Mouse (Mus musculus) cerebellum, adult (tissue): ENCODE results near the gene Timm8a1.

Experiments used
- ATAC-seq: cut with Nextera tagmentation; 2 replicates; pipeline ENCODE4 v1.9.2; 2017; ENCODE audit warnings: mild to moderate bottlenecking, moderate library complexity, mixed read lengths; ENCODE audit not compliant: insufficient number of reproducible peaks, low FRiP score, low TSS enrichment

Timm8a1 gene

GRCm38 (mm10) chrX:134541145-134541954, at the start of gene Timm8a1:
Timm8a1 (minus strand) TSS chrX:134541865.
- ATAC-seq: peak; percentile 86

DNA sequence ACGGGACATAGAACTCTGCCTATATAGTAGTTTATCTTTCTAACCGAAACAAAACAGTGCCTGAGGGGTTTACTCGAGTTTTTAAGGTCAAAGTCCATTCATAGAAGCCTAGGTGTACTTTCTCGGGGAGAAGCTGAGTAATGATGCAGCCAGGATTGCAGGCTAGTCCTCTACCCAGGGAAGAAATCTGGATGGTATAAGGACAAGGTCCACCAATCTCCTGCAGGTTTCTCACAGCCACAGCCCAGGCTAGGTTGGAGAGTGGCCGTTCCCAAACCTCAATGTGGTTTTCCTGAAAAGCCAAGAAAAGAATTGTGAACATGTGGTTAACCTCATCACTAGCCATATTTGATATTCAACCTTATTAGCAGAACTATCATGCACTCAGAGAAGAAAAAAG, 48.2 kb upstream of the Timm8a1 start:
- ATAC-seq: no peak

- ATAC-seq: no peak
These were observed 47.3 kb upstream of the Timm8a1 start for GRCm38 (mm10) chrX:134588997-134589396.

DNA sequence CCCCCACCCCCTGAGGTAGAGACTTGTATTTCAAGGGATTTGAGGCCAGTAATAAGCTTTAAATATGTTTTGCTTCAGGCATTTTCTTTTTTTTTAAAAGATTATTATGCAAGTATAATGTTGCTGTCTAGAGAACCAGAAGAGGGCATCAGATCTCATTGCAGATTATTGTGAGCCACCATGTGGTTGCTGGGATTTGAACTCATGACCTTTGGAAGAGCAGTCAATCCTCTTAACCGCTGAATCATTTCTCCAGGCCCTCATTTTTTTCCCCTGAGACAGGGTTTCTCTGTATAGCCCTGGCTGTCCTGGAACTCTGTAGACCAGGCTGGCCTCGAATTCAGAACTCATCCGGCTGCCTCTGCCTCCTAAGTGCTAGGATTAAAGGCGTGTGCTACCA, 46.6 kb upstream of the Timm8a1 start:
- no peak for ATAC-seq

GRCm38 (mm10) chrX:134586447-134586846, 44.8 kb upstream of the Timm8a1 start:
- no peak for ATAC-seq

DNA sequence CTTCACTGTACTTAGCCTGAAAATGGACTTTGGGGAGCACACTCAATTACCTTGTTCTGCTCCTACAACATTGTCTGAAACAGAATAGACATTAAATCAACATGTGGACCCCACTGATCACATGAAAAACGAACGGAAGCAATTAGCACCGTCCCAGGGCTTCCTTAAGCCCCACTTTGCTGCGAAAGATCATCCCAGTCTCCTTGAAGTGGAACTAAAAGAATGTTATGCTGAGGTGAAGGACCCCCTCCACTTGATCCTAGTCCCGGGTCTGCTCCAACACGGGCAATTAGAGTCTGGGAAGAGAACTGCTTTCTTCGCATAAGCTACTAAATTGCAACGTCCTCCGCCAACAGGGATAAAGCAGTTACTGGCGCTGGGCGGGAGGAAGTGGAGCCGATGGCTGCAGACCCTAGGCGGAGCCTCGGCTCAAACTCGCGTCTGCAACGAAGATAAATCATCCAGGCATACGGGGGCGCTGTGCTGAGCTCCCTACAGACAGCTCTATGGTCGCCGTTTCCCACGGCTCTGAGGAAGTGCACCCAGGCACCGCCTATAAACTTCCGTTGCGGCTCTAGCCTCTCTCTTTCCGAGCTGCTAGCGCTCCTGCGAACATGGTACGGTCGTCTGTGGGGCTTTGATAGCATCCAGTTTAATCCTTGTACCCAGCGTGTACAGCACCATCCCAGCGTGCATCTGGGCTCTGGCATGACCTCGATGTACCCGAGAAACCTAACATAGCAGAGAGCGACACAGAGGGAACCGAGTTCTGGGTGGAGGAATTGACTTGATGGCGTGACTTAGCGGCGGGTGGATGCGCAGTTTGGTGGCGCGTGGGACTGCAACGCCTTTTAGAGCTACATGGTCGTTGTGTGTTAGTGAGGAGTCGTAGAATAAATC, 43.7 kb upstream of the Timm8a1 start, which contains the start of gene Rpl36a:
Rpl36a (plus strand) TSS at position 552 of the 900 bp plus-strand sequence.
- peak; percentile 99 for ATAC-seq

- ATAC-seq: no peak
These were observed 41.4 kb upstream of the Timm8a1 start, which contains the start of gene Btk for GRCm38 (mm10) chrX:134582888-134583669. Btk (minus strand) TSS chrX:134583570.

DNA sequence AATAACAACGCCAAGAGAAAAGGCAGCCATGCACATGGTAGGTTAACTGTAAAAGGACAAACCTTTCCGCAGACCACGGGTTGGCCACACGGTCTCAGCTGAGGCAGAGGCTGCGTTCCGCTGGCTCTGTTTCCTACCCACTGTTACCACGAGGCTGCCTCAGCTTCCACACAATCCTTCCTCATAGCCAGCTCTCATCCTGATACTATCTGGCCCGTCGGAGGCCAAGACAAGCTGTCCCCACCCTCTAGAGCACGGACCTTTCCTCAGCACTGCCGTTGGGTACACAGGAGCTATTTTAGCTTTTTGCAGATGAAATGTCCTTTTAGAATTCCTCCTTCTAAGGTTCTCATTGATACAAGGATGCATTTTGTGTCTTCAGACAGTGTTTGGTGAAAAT, 40.6 kb upstream of the Timm8a1 start:
- ATAC-seq: no peak

GRCm38 (mm10) chrX:134580528-134581305, 39.1 kb upstream of the Timm8a1 start:
- ATAC-seq: no peak

DNA sequence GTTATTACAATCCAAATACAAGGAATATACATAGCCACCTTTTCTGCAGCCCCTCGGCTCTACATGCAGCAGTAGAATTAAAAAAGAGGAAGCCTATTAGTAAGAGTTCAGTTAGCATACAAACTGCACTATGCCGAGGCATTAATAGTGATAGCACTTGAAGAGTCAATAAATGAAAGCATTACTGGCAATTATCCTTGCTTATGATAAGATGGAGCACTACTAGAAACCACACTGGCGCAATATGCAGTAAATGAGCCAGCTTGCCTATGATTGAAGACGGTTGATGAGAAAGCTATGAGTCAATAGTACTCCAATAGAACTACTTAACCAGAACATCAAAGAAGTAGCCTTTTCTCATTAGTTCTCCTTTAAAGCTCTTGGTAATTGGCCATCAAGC, 36.2 kb upstream of the Timm8a1 start:
- no peak for ATAC-seq

GRCm38 (mm10) chrX:134566536-134567222, 25.0 kb upstream of the Timm8a1 start:
- no peak for ATAC-seq

GRCm38 (mm10) chrX:134564326-134564725, 22.7 kb upstream of the Timm8a1 start:
- no peak for ATAC-seq

DNA sequence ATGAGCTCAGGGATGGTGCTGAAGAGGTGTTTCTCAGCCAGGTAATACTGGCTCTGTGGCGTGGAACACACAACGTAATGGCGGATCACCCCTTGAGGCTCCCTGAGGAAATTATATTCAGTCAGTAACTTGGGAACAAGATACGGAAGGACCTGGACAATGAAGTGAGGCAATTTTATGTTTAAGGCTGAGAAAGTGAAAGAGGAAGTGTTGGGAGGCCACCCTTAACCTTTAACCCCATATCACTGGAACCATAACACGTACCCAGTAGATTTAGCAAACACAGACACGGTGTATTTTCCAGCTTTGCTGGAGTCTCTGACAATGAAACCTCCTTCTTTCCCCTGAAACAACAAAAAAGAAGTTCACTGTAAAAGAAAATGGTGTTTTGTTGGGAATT, 12.8 kb upstream of the Timm8a1 start:
- no peak for ATAC-seq

- ATAC-seq: no peak
These were observed 11.7 kb upstream of the Timm8a1 start for GRCm38 (mm10) chrX:134553326-134553725.

GRCm38 (mm10) chrX:134550903-134551302, 9.2 kb upstream of the Timm8a1 start:
- ATAC-seq: peak; percentile 61; the same call in 1 of the 2 replicates

GRCm38 (mm10) chrX:134547330-134547729, 5.7 kb upstream of the Timm8a1 start:
- ATAC-seq: no peak

- no peak for ATAC-seq
These were observed 267 bp upstream of the Timm8a1 start for GRCm38 (mm10) chrX:134541955-134542308.

GRCm38 (mm10) chrX:134540414-134541135, 1.1 kb downstream of the Timm8a1 start:
- ATAC-seq: no peak; the same call in 1 of the 2 replicates
